Mouse (Mus musculus): ENCODE data around the gene Serpine2. TPM values are rescaled to one million over a fixed set of nuclear protein-coding genes. Genes with fewer than 3 reads are reported as not detected.
A peak's percentile ranks its signal among the peaks of the same experiment; 100 is the strongest.

Gene Serpine2
- polyA plus RNA-seq, 1 experiment from 2014 or later: 101 TPM

GRCm38 (mm10) chr1:79761917-79762271, 99.1 kb downstream of the Serpine2 start:
- under 1% methylated on average over 6 of the region's 6 CpGs for WGBS
- Histone ChIP-seq H3K4me3 (peak overlapping the region; percentile 89), H3K4me1 (peaks cover 26% of the 10 kb centered on the region), H3K36me3 (replicated peaks) (no peaks in the 10 kb centered on the region), H3K27ac (replicated peaks) (peak overlapping the region; percentile 89), H3K27me3 (replicated peaks; ENCODE audit: low read depth, poor library complexity, severe bottlenecking) (no peaks in the 10 kb centered on the region), H3K9me3 (no peaks in the 10 kb centered on the region)
- no peak for DNase-seq (ENCODE audit: low spot score)

GRCm38 (mm10) chr1:79761106-79761916, 99.7 kb downstream of the Serpine2 start:
- under 1% methylated on average over 65 of the region's 65 CpGs for WGBS
- peak overlapping the region; percentile 89 for H3K4me3 ChIP-seq
- H3K27ac ChIP-seq (replicated peaks): peak overlapping the region; percentile 89
- no peaks in the 10 kb centered on the region for H3K36me3 ChIP-seq (replicated peaks)
- H3K4me1 ChIP-seq: peaks cover 32% of the 10 kb centered on the region
- no peaks in the 10 kb centered on the region for H3K9me3 ChIP-seq
- DNase-seq (ENCODE audit: low spot score): peak; percentile 88
- H3K27me3 ChIP-seq (replicated peaks; ENCODE audit: low read depth, poor library complexity, severe bottlenecking): no peaks in the 10 kb centered on the region

GRCm38 (mm10) chr1:79760656-79761055, 100.3 kb downstream of the Serpine2 start:
- no peaks in the 10 kb centered on the region for H3K9me3 ChIP-seq
- peak; percentile 21 for DNase-seq (ENCODE audit: low spot score)
- peak overlapping the region; percentile 89 for H3K4me3 ChIP-seq
- H3K27ac ChIP-seq (replicated peaks): peak overlapping the region; percentile 89
- WGBS: 11% methylated on average over 11 of the region's 11 CpGs
- H3K27me3 ChIP-seq (replicated peaks; ENCODE audit: low read depth, poor library complexity, severe bottlenecking): no peaks in the 10 kb centered on the region
- H3K36me3 ChIP-seq (replicated peaks): no peaks in the 10 kb centered on the region
- peaks cover 32% of the 10 kb centered on the region for H3K4me1 ChIP-seq

GRCm38 (mm10) chr1:79759436-79759972, 101.5 kb downstream of the Serpine2 start:
- no peak for DNase-seq (ENCODE audit: low spot score)
- Histone ChIP-seq H3K27ac (replicated peaks) (no peak overlapping the region), H3K36me3 (replicated peaks) (no peaks in the 10 kb centered on the region), H3K9me3 (no peaks in the 10 kb centered on the region), H3K27me3 (replicated peaks; ENCODE audit: low read depth, poor library complexity, severe bottlenecking) (no peaks in the 10 kb centered on the region), H3K4me3 (peak overlapping the region; percentile 89; the same call in 1 of the 2 replicates), H3K4me1 (peaks cover 32% of the 10 kb centered on the region)
- 70% methylated on average over 5 of the region's 5 CpGs for WGBS

- DNase-seq (ENCODE audit: low spot score): no peak
- H3K4me1 ChIP-seq: peaks cover 32% of the 10 kb centered on the region
- no peaks in the 10 kb centered on the region for H3K27me3 ChIP-seq (replicated peaks; ENCODE audit: low read depth, poor library complexity, severe bottlenecking)
- no peaks in the 10 kb centered on the region for H3K9me3 ChIP-seq
- H3K27ac ChIP-seq (replicated peaks): no peak overlapping the region
- no peaks in the 10 kb centered on the region for H3K36me3 ChIP-seq (replicated peaks)
- WGBS: 56% methylated on average over 2 of the region's 2 CpGs
- no peak overlapping the region for H3K4me3 ChIP-seq
Observed at GRCm38 (mm10) chr1:79759006-79759405, 102.0 kb downstream of the Serpine2 start.

- Histone ChIP-seq H3K4me3 (no peak overlapping the region), H3K9me3 (no peaks in the 10 kb centered on the region), H3K27ac (replicated peaks) (no peak overlapping the region), H3K27me3 (replicated peaks; ENCODE audit: low read depth, poor library complexity, severe bottlenecking) (no peaks in the 10 kb centered on the region), H3K4me1 (peaks cover 31% of the 10 kb centered on the region), H3K36me3 (replicated peaks) (no peaks in the 10 kb centered on the region)
- DNase-seq (ENCODE audit: low spot score): no peak
- WGBS: 78% methylated on average over 4 of the region's 4 CpGs
Observed at GRCm38 (mm10) chr1:79757597-79757996, 103.4 kb downstream of the Serpine2 start.

GRCm38 (mm10) chr1:79757161-79757560, 103.8 kb downstream of the Serpine2 start:
- no peak overlapping the region for H3K4me3 ChIP-seq
- 70% methylated on average over 7 of the region's 7 CpGs for WGBS
- H3K27me3 ChIP-seq (replicated peaks; ENCODE audit: low read depth, poor library complexity, severe bottlenecking): no peaks in the 10 kb centered on the region
- H3K27ac ChIP-seq (replicated peaks): no peak overlapping the region
- H3K4me1 ChIP-seq: peaks cover 27% of the 10 kb centered on the region
- DNase-seq (ENCODE audit: low spot score): no peak
- H3K9me3 ChIP-seq: no peaks in the 10 kb centered on the region
- H3K36me3 ChIP-seq (replicated peaks): no peaks in the 10 kb centered on the region

GRCm38 (mm10) chr1:79756417-79756816, 104.6 kb downstream of the Serpine2 start:
- WGBS: 91% methylated on average over 5 of the region's 5 CpGs
- no peaks in the 10 kb centered on the region for H3K9me3 ChIP-seq
- DNase-seq (ENCODE audit: low spot score): no peak
- H3K4me1 ChIP-seq: peaks cover 25% of the 10 kb centered on the region
- H3K4me3 ChIP-seq: no peak overlapping the region
- H3K36me3 ChIP-seq (replicated peaks): no peaks in the 10 kb centered on the region
- no peaks in the 10 kb centered on the region for H3K27me3 ChIP-seq (replicated peaks; ENCODE audit: low read depth, poor library complexity, severe bottlenecking)
- H3K27ac ChIP-seq (replicated peaks): no peak overlapping the region

- H3K27me3 ChIP-seq (replicated peaks; ENCODE audit: low read depth, poor library complexity, severe bottlenecking): no peaks in the 10 kb centered on the region
- H3K36me3 ChIP-seq (replicated peaks): 0 out of 2 replicates have a peak, but pooled peaks cover 3% of the 10 kb centered on the region
- no peaks in the 10 kb centered on the region for H3K9me3 ChIP-seq
- H3K4me3 ChIP-seq: no peak overlapping the region
- 57% methylated on average over 2 of the region's 2 CpGs for WGBS
- H3K4me1 ChIP-seq: peaks cover 21% of the 10 kb centered on the region
- DNase-seq (ENCODE audit: low spot score): no peak
- H3K27ac ChIP-seq (replicated peaks): no peak overlapping the region
Observed at GRCm38 (mm10) chr1:79755376-79755775, 105.6 kb downstream of the Serpine2 start.

- WGBS: 84% methylated on average over 3 of the region's 3 CpGs
Observed at GRCm38 (mm10) chr1:79754936-79755335, 106.0 kb downstream of the Serpine2 start.

GRCm38 (mm10) chr1:79753456-79753855, 107.5 kb downstream of the Serpine2 start:
- H3K4me3 ChIP-seq: no peak overlapping the region
- peaks cover 13% of the 10 kb centered on the region; the same call in 1 of the 2 replicates for H3K4me1 ChIP-seq
- no peaks in the 10 kb centered on the region for H3K9me3 ChIP-seq
- WGBS: 92% methylated on average over 3 of the region's 3 CpGs
- no peak for DNase-seq (ENCODE audit: low spot score)
- H3K27ac ChIP-seq (replicated peaks): no peak overlapping the region
- H3K36me3 ChIP-seq (replicated peaks): 0 out of 2 replicates have a peak, but pooled peaks cover 3% of the 10 kb centered on the region
- no peaks in the 10 kb centered on the region for H3K27me3 ChIP-seq (replicated peaks; ENCODE audit: low read depth, poor library complexity, severe bottlenecking)

More at GRCm38 (mm10) chr1:79754936-79755335, 106.0 kb downstream of the Serpine2 start:
- Histone ChIP-seq H3K36me3 (replicated peaks) (0 out of 2 replicates have a peak, but pooled peaks cover 3% of the 10 kb centered on the region), H3K4me3 (no peak overlapping the region), H3K27me3 (replicated peaks; ENCODE audit: low read depth, poor library complexity, severe bottlenecking) (no peaks in the 10 kb centered on the region), H3K27ac (replicated peaks) (no peak overlapping the region), H3K9me3 (no peaks in the 10 kb centered on the region), H3K4me1 (peaks cover 20% of the 10 kb centered on the region)
- DNase-seq (ENCODE audit: low spot score): no peak

- H3K27ac ChIP-seq (replicated peaks): no peak overlapping the region
- H3K27me3 ChIP-seq (replicated peaks; ENCODE audit: low read depth, poor library complexity, severe bottlenecking): no peaks in the 10 kb centered on the region
- peaks cover 13% of the 10 kb centered on the region; the same call in 1 of the 2 replicates for H3K4me1 ChIP-seq
- 0 out of 2 replicates have a peak, but pooled peaks cover 3% of the 10 kb centered on the region for H3K36me3 ChIP-seq (replicated peaks)
- WGBS: 87% methylated on average over 4 of the region's 4 CpGs
- H3K4me3 ChIP-seq: no peak overlapping the region
- no peaks in the 10 kb centered on the region for H3K9me3 ChIP-seq
- no peak for DNase-seq (ENCODE audit: low spot score)
Observed at GRCm38 (mm10) chr1:79752714-79753340, 108.2 kb downstream of the Serpine2 start.

Measured in embryonic facial prominence, embryonic 10.5 days (tissue).